Mouse (Mus musculus) erythroblast, embryonic 14.5 days (primary cell): Measurements from ENCODE around the gene Phtf1. TPM values are rescaled to one million over a fixed set of nuclear protein-coding genes. Genes with fewer than 3 reads are reported as not detected.

ENCODE experiments used
- H3K27me3 ChIP-seq: 2 replicates; pipeline ENCODE4 v1.6.1; 2012; ENCODE audit warnings: inconsistent platforms; ENCODE audit not compliant: control insufficient read depth
- H3K36me3 ChIP-seq: 2 replicates; pipeline ENCODE4 v1.6.1; 2012; ENCODE audit warnings: mild to moderate bottlenecking, inconsistent platforms; ENCODE audit not compliant: control insufficient read depth
- H3K4me1 ChIP-seq: 2 replicates; pipeline ENCODE4 v1.6.1; 2012; ENCODE audit warnings: inconsistent platforms; ENCODE audit not compliant: control insufficient read depth
- H3K4me3 ChIP-seq: replicated peaks from 2 replicates; pipeline ENCODE3; 2012; ENCODE audit warnings: moderate library complexity, mild to moderate bottlenecking, inconsistent platforms
- H3K9me3 ChIP-seq: 2 replicates; pipeline ENCODE4 v1.6.1; 2012; ENCODE audit warnings: low read length, inconsistent platforms, mixed read lengths; ENCODE audit not compliant: control insufficient read depth
- GATA1 ChIP-seq: IDR thresholded peaks from 2 replicates; pipeline ENCODE4 v1.6.1; 2012; ENCODE audit warnings: low read length, inconsistent platforms, mixed read lengths
- TAL1 ChIP-seq: IDR thresholded peaks from 3 replicates; pipeline ENCODE4 v1.6.1; 2012; ENCODE audit warnings: low read length, inconsistent platforms, mixed read lengths
- polyA plus RNA-seq: library from polyadenylated mRNA; stranded (reverse); fragments of >175 nt; gene quantifications from 2 replicates; pipeline ENCODE4 v1.2.3, GENCODE M21; 2012

Phtf1 gene
- polyA plus RNA-seq, 1 experiment: 0.10 TPM

DNA sequence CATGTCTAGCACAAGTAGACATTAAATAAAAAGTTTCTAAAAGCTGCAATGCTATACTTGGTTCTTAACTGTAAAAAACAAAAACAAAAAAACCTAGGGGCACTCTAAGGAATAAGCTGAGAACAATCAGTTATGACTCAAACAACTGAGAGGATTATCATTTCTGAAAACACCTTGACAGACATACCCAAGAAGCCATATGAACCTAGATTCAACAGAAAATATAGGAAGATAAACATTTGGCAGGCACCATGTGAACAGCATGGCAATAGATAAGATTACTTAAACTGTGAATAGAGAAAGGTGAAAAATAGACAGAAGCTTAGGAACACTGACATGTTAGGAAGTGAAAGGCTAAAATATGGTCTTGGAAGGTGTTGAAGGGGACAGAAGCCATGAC is 101.5 kb downstream of the Phtf1 start:
- H3K4me1 ChIP-seq: peaks cover 9% of the 10 kb centered on the region
- H3K4me3 ChIP-seq: no peak overlapping the region
- H3K9me3 ChIP-seq: no peaks in the 10 kb centered on the region
- no peaks in the 10 kb centered on the region for H3K36me3 ChIP-seq
- no peaks in the 10 kb centered on the region for H3K27me3 ChIP-seq
- TF ChIP-seq GATA1 (no peak), TAL1 (no peak)

Other genes with a start within 250 kb of the Phtf1 start
- gene Olfml3, start 230.1 kb upstream of the Phtf1 start, polyA plus RNA-seq: 0.05 and 0.07 TPM in 2 replicates
- not detected in 2 replicates for gene Gm10964, start 228.7 kb upstream of the Phtf1 start, polyA plus RNA-seq
- 5.7 and 7.4 TPM in 2 replicates for gene Hipk1, start 176.5 kb upstream of the Phtf1 start, polyA plus RNA-seq
- 1.1 and 1.2 TPM in 2 replicates for gene Dclre1b, start 158.7 kb upstream of the Phtf1 start, polyA plus RNA-seq
- 0.12 and 0.16 TPM in 2 replicates for gene Ap4b1, start 158.6 kb upstream of the Phtf1 start, polyA plus RNA-seq
- 0.26 and 0.65 TPM in 2 replicates for gene Gm43064, start 158.5 kb upstream of the Phtf1 start, polyA plus RNA-seq
- gene Bcl2l15, start 135.5 kb upstream of the Phtf1 start, polyA plus RNA-seq: 0.06 and 0.15 TPM in 2 replicates
- not detected in 2 replicates for gene Ptpn22, start 108.3 kb upstream of the Phtf1 start, polyA plus RNA-seq
- 0.91 and 1.1 TPM in 2 replicates for gene Rsbn1, start 54.0 kb upstream of the Phtf1 start, polyA plus RNA-seq